Mouse (Mus musculus): ENCODE measurements around the gene Ascl4. TPM values are rescaled to one million over a fixed set of nuclear protein-coding genes. Genes with fewer than 3 reads are reported as not detected.

The Ascl4 gene
- polyA plus RNA-seq, 1 experiment = 0.42 TPM

GRCm38 (mm10) chr10:85971826-85972225 is 44.3 kb downstream of the Ascl4 start:
- TF ChIP-seq POLR2A (IDR thresholded peaks at IDR 0.05; ENCODE audit: borderline replicate concordance, extremely low read depth, insufficient read depth, insufficient read length, poor library complexity, severe bottlenecking) = no peak
- TF ChIP-seq CTCF (IDR thresholded peaks at IDR 0.05; ENCODE audit: borderline replicate concordance, extremely low read depth, insufficient read depth, insufficient read length) = no peak
- no peak for DNase-seq (ENCODE audit: low read depth)

- DNase-seq (ENCODE audit: low read depth) = peak; percentile 21
- TF ChIP-seq CTCF (IDR thresholded peaks at IDR 0.05; ENCODE audit: borderline replicate concordance, extremely low read depth, insufficient read depth, insufficient read length) (no peak), POLR2A (IDR thresholded peaks at IDR 0.05; ENCODE audit: borderline replicate concordance, extremely low read depth, insufficient read depth, insufficient read length, poor library complexity, severe bottlenecking) (no peak)
These were observed 45.4 kb downstream of the Ascl4 start for GRCm38 (mm10) chr10:85972915-85973314.

GRCm38 (mm10) chr10:85989412-85990115 is 62.1 kb downstream of the Ascl4 start:
- no peak for DNase-seq (ENCODE audit: low read depth)
- TF ChIP-seq POLR2A (IDR thresholded peaks at IDR 0.05; ENCODE audit: borderline replicate concordance, extremely low read depth, insufficient read depth, insufficient read length, poor library complexity, severe bottlenecking) = no peak
- no peak for TF ChIP-seq CTCF (IDR thresholded peaks at IDR 0.05; ENCODE audit: borderline replicate concordance, extremely low read depth, insufficient read depth, insufficient read length)

GRCm38 (mm10) chr10:85992412-85992811 is 64.9 kb downstream of the Ascl4 start:
- no peak for DNase-seq (ENCODE audit: low read depth)
- TF ChIP-seq POLR2A (IDR thresholded peaks at IDR 0.05; ENCODE audit: borderline replicate concordance, extremely low read depth, insufficient read depth, insufficient read length, poor library complexity, severe bottlenecking) (no peak), CTCF (IDR thresholded peaks at IDR 0.05; ENCODE audit: borderline replicate concordance, extremely low read depth, insufficient read depth, insufficient read length) (no peak)

- DNase-seq (ENCODE audit: low read depth) = no peak
- no peak for TF ChIP-seq POLR2A (IDR thresholded peaks at IDR 0.05; ENCODE audit: borderline replicate concordance, extremely low read depth, insufficient read depth, insufficient read length, poor library complexity, severe bottlenecking)
- TF ChIP-seq CTCF (IDR thresholded peaks at IDR 0.05; ENCODE audit: borderline replicate concordance, extremely low read depth, insufficient read depth, insufficient read length) = no peak
These were observed 66.4 kb downstream of the Ascl4 start for GRCm38 (mm10) chr10:85993836-85994235.

- no peak for TF ChIP-seq CTCF (IDR thresholded peaks at IDR 0.05; ENCODE audit: borderline replicate concordance, extremely low read depth, insufficient read depth, insufficient read length)
- TF ChIP-seq POLR2A (IDR thresholded peaks at IDR 0.05; ENCODE audit: borderline replicate concordance, extremely low read depth, insufficient read depth, insufficient read length, poor library complexity, severe bottlenecking) = no peak
- DNase-seq (ENCODE audit: low read depth) = no peak
These were observed 67.1 kb downstream of the Ascl4 start for GRCm38 (mm10) chr10:85994543-85995104.

Other genes with a start within 250 kb of the Ascl4 start
- 39.7 and 39.8 TPM in 2 replicates for gene Pwp1, start 98.2 kb upstream of the Ascl4 start, polyA plus RNA-seq (2012; rRNA removed)
- 58.2 and 59.3 TPM in 2 replicates for gene Prdm4, start 10.5 kb upstream of the Ascl4 start, polyA plus RNA-seq (2012; rRNA removed)
- gene Rtcb, start 30.1 kb downstream of the Ascl4 start, polyA plus RNA-seq (2012; rRNA removed) = 150 and 156 TPM in 2 replicates
- 0.04 and 0.15 TPM in 2 replicates for gene Bpifc, start 84.2 kb downstream of the Ascl4 start, polyA plus RNA-seq (2012; rRNA removed)
- 15.7 and 17.4 TPM in 2 replicates for gene Fbxo7, start 94.3 kb downstream of the Ascl4 start, polyA plus RNA-seq (2012; rRNA removed)

Data from brain, embryonic 14.5 days (tissue).